Mouse (Mus musculus) heart, postnatal 10 days (tissue): ENCODE measurements around the gene Baiap3. TPM values are rescaled to one million over a fixed set of nuclear protein-coding genes. Genes with fewer than 3 reads are reported as not detected.
"Not testable (repeated sequence)": the region's sequence is repeated elsewhere in the genome, so short reads cannot be mapped to it uniquely, and the experiment has no call there.

Experiments
- DNase-seq, 2 experiments: peaks; one replicate each; pipeline ENCODE4 v3.0.0; 2021
- intact Hi-C: fragments of 180-260 bp; cut with DNase I; formaldehyde crosslinking; loops from one replicate; pipeline ENCODE4 v1.15.1; 2025
- total RNA-seq, 2 experiments: library from RNA; stranded (reverse); gene quantifications; 2 replicates each; pipeline ENCODE4 v1.2.3; 2021

Gene Baiap3
- total RNA-seq, 2 experiments from 2014 or later = 0.27 to 0.34 TPM

- DNase-seq = no peak
- intact Hi-C loops = no loop called here
Observed at GRCm38 (mm10) chr17:25250181-25250835, 5.9 kb downstream of the Baiap3 start.

GRCm38 (mm10) chr17:25248033-25248750 lies 8.0 kb downstream of the Baiap3 start:
- intact Hi-C loops = no loop called here
- DNase-seq = no peak

GRCm38 (mm10) chr17:25244239-25244638 lies 11.9 kb downstream of the Baiap3 start:
- intact Hi-C loops = no loop called here

GRCm38 (mm10) chr17:25243131-25243780 lies 12.9 kb downstream of the Baiap3 start:
- intact Hi-C loops = no loop called here

More at GRCm38 (mm10) chr17:25244239-25244638, 11.9 kb downstream of the Baiap3 start:
- DNase-seq = no peak

GRCm38 (mm10) chr17:25239695-25240636 lies 16.2 kb downstream of the Baiap3 start, which contains the start of the genes Gnptg and Tsr3:
Gnptg (minus strand) TSS chr17:25240124.
Tsr3 (plus strand) TSS chr17:25240170.
- DNase-seq = peak; percentile 86 to 89
- intact Hi-C loops = no loop called here

More at GRCm38 (mm10) chr17:25243131-25243780, 12.9 kb downstream of the Baiap3 start:
- DNase-seq = no peak

GRCm38 (mm10) chr17:25235635-25236034 lies 20.5 kb downstream of the Baiap3 start:
- intact Hi-C loops = no loop called here
- no peak for DNase-seq

- intact Hi-C loops, DNase-seq: not testable (repeated sequence)
Observed at GRCm38 (mm10) chr17:25231621-25232020, 24.5 kb downstream of the Baiap3 start.

- intact Hi-C loops = no loop called here
- no peak for DNase-seq
Observed at GRCm38 (mm10) chr17:25230700-25231099, 25.5 kb downstream of the Baiap3 start.

- intact Hi-C loops, DNase-seq: not testable (repeated sequence)
Observed at GRCm38 (mm10) chr17:25230014-25230655, 26.0 kb downstream of the Baiap3 start.

- intact Hi-C loops = no loop called here
- no peak for DNase-seq
Observed at GRCm38 (mm10) chr17:25227991-25228390, 28.2 kb downstream of the Baiap3 start.

- intact Hi-C loops = no loop called here
- no peak for DNase-seq
Observed at GRCm38 (mm10) chr17:25225659-25226058, 30.5 kb downstream of the Baiap3 start.

GRCm38 (mm10) chr17:25224586-25225222 lies 31.5 kb downstream of the Baiap3 start:
- intact Hi-C loops = no loop called here
- DNase-seq = no peak

- intact Hi-C loops = no loop called here
- no peak for DNase-seq
Observed at GRCm38 (mm10) chr17:25222951-25223601, 33.1 kb downstream of the Baiap3 start.

GRCm38 (mm10) chr17:25222504-25222940 lies 33.6 kb downstream of the Baiap3 start:
- DNase-seq, intact Hi-C loops: not testable (repeated sequence)

- intact Hi-C loops = no loop called here
- peak; percentile 37 to 59 for DNase-seq
Observed at GRCm38 (mm10) chr17:25221821-25222503, 34.2 kb downstream of the Baiap3 start.

GRCm38 (mm10) chr17:25220746-25221145 lies 35.4 kb downstream of the Baiap3 start:
- DNase-seq = no peak
- intact Hi-C loops = no loop called here

- intact Hi-C loops = no loop called here
- no peak for DNase-seq
Observed at GRCm38 (mm10) chr17:25219492-25220295, 36.5 kb downstream of the Baiap3 start.
